Mouse (Mus musculus): ENCODE results near the gene 7530416G11Rik.

DNA sequence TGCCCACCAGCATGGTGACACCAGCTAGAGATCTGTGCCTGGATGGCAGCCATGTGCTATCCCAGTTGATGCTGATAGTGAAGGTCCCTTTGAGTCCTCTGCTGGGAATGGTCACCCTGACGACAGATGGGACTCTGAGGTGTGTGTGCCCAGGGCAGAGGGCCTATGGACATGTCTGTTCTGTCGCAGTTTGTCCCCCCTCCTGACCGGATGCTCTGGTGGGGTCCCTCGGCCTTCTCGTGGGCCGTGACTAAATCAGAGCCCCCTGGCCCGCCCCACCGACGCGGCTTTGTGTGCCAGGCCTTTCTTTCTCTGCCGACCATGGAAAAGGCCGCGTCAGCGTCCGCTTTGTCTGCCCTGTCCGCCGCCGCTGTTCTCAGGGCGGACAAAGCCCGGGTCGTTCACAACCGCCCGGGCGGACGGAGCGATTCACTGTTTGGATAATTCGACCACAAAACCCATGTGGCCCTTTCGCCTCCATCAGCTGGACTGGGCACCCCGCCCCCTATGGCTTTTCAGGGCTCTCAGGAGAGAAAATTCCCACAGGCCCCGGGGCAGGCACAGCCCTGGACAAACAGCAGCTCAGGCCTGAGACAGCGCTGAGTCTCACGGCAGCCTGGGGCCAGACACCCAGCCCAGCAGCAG is 4.5 kb upstream of the 7530416G11Rik start:
- no peak for TF ChIP-seq CTCF (IDR thresholded peaks at IDR 0.05; ENCODE audit: low read depth, low read length)
- no peak for TF ChIP-seq TAL1 (conservative IDR thresholded peaks at IDR 0.05; ENCODE audit: low read depth, low read length)
- TF ChIP-seq GATA1 (IDR thresholded peaks at IDR 0.05; ENCODE audit: borderline replicate concordance, low read length) = no peak
- TF ChIP-seq POLR2AphosphoS5 (IDR thresholded peaks at IDR 0.05; ENCODE audit: insufficient replicate concordance, low read depth, low read length) = no peak
- no peak for TF ChIP-seq GATA2 (IDR thresholded peaks at IDR 0.05; ENCODE audit: borderline replicate concordance, low read depth, low read length)

Measured in G1E (cell line).